Mouse (Mus musculus) skeletal muscle tissue, adult 2 months (tissue): ENCODE results near the gene Nop14.

Experiments
- DNase-seq: peaks from one replicate; pipeline ENCODE4 v3.0.0-alpha.2; 2012; ENCODE audit warnings: low read depth, low spot score

The Nop14 gene

DNA sequence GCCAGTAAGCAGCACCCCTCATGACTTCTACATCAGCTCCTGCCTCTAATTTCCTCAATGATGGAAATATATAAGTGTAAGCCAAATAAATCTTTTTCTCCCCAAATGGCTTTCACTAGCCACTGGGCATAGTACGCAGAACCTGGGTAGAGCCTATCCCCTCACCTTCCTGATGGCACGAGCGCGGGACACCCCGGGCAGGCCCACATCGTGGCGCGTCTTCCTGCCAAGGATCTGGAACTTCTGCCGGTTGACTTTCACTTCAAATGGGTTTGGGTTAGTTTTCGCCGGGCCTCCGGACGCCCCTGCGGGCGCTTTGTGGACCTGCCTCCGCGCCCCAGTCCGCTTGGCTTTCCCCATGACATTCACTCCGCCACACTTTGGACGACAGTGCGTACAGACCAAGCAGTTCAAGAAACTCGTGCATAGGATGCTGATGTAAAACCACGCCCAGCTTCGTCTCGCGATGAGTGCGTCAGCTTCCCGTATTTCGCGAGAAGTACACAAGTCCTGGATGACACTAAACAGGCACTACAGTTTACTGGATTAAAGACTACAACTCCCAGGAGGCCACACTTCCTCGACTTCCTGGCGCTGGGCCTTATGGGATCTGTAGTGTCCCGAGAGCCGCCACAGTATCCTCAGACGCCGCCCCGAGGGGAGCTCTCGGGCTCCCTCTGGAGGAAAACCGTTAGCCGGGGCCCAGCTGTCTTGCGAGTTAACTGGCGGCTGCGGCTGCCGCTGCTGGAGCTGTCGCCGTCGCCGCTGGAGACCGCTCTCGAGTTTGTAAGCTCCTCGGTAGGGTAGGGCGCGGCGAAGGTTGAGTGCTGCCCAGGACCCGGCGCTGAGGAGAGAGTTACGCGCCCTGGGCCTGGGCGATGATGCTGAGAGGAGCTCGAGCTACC lies at the start of gene Nop14, which contains the start of gene Grk4:
Gene Nop14, minus strand, starts transcription at position 463 of the 905 bp plus-strand sequence.
Gene Grk4, plus strand, starts transcription at position 694 of the 905 bp plus-strand sequence.
- peak; percentile 100 for DNase-seq

DNA sequence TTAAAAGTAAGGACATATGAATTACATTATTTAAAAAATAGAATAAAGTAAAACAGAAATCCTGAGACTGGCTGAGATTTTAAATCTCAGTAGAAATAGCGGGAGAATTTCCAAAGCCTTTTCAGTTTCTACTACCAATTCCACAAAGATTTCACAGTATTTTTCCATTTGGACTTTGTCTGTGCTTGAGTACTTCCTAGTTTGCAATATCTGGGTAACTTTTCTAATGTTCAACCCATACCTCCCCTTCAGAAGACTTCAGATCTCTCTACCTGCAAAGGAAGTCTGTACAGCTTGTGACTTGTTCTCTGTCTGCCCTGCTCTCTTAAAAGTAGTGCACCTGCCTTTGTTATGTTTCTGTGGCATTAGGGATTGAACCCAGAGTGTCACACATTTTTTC lies 48.5 kb upstream of the Nop14 start:
- DNase-seq, result no peak

DNA sequence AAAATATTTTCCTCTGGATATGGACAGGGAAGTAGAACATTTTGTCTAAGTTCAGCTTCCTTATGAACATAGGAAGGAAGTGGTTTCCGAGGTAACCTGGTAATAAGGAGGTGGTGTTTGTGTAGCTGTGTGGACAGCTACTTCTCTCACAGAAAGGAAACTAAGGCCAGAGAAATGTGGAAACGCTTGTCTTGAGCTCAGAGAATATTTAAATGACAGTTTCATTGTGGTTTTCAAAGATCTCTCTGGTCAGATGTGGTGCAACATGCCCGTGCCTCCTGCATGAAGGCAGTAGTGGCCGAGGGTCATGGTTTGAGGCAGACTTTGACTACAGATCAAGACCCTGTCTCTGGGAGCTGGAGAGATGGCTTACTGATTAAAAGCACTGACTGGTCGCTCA lies 35.6 kb upstream of the Nop14 start:
- peak; percentile 5 for DNase-seq

DNA sequence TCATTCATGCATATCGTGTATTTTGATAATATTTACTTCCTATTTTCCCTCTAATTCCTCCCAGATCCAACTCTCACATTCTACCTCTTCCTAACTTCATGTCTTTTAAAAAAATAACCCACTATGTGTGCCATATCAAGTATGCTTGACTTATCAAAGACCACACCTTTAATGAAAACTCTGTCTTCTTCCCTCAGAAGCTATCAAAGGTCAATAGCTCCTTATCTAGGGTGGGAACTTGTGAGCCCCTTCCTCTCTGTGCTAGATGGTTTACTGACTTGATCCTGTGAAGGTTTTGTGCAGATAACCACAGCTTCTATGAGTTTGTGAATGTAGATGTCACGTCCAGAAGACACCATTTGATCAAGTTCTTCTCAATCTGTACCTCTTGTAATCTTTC lies 32.8 kb upstream of the Nop14 start:
- no peak for DNase-seq

DNA sequence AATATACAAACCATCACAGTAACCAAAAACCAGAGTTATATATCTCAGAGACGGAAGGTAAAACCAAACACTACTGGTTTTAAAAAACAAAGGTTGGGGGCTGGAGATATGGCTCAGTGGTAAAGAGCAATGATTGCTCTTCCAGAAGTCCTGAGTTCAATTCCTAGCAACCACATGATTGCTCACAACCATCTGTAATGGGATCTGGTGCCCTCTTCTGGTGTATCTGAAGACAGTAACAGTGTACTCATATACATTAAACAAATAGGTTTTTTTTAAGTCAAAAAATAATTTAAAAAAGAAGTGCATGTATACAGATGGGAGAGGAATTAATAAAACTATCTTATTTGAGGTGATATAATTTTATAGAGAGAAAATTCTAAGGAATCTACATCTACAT lies 29.9 kb upstream of the Nop14 start:
- DNase-seq, result no peak

DNA sequence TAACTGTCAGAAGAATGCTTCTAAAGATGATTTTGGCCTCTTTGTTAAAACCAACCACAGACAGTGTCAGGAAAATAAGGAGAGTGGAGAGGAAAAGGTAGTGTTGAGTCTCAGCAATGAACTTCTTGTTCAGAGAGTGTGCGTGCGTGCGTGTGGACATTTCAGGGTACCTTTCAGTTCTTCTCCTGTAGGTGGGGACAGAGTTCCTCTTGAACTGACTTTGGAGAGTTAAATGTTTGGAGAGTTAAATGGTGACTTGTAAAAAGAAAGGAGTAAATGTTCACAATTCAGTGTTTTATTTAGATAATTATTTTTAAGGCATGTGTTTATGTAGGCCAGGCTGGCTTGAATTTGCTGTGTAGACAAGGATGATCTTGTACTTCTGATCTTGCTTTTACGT lies 10.3 kb upstream of the Nop14 start:
- DNase-seq, result no peak

DNA sequence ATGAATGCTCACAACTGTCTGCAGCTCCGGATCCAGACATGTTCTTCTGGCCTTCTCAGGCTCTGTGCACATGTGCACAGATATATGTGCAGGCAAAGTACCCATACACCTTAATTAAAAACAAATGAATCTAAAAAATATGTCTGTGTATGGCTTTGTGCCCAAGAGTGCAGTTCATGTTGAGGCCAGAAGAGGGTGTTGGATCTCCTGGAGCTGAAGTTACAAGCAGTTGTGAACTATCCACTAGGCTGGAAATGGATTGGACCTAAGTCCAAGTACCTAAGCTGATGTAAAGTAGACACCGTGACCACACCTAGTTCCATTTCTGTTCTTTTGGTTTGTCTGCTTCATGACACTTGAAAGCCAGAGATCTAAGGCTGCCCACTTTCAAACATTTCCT lies 9.5 kb upstream of the Nop14 start:
- no peak for DNase-seq

DNA sequence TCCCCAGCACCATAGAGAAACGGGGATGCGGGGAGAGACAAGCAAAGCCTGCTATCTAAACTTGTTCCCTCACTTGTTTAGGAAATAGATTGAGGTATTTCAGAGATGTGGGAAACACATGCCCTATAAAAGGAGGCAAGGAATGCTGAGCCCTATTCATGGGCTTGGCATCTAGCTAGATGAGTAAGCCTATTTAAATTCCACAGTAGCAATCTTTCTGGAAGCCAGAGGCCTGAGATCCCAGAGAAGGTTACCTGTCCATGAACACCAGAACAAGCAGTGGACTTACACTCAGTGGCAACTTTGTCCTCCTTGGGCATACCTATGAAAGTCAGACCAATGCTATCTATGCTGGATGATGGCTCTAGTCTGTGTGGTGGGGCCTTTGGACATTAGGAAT lies 3.3 kb upstream of the Nop14 start:
- DNase-seq, result no peak

DNA sequence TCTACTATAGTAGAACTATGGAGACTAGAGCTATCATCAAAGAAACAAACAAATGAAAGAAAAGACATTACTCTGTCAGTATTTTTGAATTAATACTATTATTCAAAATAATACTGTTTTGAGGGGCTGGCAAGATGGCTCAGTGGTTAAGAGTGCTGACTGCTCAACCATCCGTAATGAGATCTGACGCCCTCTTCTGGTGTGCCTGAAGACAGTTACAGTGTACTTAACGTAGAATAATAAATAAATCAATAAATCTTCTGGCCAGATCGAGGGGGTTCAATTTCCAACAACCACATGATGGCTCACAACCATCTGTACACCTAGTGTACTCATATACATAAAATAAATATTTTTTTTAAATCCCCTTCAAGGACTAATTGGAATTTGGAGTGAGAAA lies 2.0 kb upstream of the Nop14 start:
- no peak for DNase-seq

DNA sequence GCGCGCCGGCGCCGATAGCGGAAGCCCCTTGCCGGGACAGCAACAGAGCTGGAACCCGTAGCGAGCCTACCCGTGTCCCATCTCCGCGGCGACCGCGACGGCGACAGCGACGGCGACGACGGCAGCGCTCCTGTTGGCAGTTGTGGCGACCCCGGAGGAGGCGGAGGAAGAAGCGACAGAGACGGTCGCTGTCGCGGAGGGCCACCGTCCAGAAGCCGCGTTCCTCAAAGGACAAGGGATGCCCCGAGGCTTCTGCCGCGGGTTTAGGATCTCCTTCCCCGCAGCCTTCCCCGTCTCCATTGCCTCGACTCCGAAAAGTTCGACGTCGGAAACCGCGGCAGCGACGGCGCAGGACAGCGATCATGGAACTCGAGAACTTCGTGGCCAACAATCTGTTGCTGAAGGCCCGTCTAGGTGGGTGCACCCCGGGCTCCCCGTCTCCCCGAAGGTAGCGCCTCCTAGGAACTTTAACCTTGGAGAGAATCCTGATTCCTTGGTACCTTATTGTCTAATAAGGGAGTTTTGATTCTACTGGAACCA lies 713 bp upstream of the Nop14 start:
- no peak for DNase-seq

DNA sequence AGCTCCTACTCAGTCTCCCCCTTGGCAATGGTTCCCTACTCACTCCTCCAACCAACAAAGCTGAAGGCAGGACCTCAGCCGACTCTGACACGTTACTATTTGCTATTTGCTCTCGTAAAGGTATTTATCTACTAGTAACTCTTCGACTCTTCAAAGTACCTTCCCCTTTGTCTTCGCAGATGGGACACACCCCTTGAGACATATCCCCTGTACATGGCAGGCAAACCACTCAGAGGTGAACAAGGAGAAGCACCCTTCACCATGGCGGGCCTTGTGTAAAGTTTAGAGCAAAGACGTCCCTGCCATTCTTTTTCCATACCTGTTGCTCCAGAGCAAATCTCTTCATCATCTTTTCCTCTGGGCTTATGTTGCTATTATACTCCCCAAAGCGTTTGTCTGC lies 2.4 kb downstream of the Nop14 start:
- DNase-seq, result no peak

DNA sequence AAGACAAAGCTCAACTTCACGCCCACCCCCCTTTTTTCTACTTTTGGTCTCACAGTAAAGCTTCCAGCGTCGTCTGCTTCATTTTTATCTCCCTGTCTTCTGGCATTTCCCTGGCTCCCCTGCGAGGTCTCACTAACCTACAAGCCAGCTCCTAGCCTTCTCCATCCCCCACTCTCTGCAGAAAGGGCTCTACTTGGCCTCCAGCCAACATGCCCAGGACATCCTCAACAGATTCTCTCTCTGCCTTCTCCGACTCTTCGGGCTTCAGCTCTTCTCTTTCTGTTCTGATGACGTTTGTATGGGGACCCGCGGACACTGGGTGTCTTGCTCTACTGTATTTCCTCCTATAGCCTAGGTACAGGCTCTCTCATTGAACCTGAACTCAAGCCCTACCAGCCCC lies 5.1 kb downstream of the Nop14 start:
- no peak for DNase-seq

DNA sequence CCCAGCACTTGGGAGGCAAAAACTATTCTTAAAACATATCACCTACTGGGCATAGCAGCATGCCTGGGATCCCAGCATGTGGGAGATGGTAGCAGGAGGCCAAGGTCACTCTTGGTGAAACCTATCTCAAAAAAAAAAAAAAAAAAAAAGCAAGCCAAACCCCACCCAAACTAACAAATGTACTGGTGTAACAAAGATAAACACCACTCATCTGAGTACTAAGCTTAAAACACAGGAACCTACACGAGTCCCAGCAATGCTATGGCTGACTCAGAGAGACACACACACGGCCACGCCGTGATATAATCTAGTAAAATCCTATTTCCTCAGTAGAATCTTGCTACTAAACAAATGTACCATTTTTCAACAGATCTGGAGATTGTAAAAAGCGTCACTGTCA lies 7.0 kb downstream of the Nop14 start:
- DNase-seq, result no peak

DNA sequence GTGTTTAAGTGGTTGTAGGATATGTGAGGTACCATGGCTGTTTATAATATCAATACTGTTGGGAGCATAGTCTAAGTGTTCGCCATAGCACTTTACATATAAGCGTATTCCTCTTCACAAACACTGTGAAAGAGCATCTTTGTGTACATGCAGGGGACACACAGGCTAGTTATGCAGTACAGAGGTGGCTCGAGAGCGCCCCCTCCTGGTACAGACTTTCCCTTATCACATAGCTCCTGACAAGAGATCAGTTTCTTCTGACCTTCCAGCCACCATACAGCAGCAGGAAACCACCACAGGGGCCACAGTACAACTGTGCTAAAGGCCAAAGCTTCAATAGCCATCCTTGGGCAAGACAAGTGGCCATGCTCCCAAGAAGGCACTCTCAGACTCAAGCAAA lies 12.4 kb downstream of the Nop14 start:
- DNase-seq, result peak; percentile 57

DNA sequence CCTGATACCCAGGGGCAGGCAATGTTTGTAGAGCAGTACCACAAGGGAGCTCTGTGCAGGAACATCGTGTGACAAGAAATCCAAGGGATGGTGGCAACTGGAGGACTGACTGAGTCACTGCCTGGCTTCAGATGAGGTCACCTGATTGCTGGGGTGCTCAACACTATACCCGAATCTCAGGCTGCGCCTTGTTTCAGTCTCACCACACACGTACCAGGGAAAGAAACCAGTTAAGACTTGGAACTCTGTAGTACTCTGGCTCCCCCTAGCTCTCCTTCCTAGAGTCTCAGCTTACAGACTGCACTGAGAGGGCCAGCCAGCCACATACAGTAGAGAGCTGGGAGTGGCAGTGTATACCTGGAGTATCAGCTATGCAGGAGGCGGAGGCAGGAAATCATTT lies 17.0 kb downstream of the Nop14 start:
- DNase-seq, result peak; percentile 60

DNA sequence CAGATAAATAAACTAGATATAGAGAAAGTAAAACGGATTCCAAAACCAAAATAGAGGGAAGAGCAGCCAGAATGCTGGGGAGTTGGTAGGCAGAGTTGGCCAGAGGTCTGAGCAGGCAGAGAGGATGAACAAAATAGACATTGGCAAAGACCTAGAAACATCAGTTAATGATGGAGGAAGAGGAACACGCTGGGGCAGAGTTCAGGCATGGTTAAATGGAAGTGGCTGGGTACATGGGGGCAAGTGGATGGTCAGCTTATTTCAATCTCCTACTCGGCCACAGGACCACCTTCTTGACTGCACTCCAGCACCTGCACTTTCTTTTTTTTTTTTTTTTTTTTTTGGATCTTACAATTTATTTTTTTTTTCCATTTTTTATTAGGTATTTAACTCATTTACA lies 18.0 kb downstream of the Nop14 start:
- no peak for DNase-seq

DNA sequence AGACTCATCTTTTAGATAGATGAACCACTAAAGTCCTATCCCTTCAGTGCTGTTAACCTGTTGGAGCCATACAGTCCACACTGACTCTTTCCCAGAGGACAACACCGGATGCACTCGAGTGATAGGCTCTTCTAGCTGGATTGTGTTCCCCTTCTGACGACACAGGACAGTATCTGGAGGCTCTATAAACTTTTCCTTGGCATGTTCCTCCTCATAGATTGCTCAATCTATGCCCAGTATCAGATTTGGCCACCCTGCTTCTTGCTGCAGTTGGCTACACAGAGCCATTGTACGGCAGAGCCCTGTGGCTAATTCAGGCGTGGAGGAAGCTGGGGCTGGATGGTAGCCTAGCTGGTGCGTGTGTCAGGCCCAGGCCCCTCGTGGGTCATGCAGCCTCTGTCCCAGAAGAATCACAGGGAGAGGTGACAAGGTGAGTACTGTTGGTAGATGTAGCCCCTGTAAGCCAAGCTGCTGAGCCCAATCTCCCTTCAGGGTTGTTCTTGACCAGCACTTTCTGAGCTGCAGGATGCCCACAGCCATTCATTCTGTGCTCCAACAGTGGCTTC lies 22.3 kb downstream of the Nop14 start:
- DNase-seq, result no peak

DNA sequence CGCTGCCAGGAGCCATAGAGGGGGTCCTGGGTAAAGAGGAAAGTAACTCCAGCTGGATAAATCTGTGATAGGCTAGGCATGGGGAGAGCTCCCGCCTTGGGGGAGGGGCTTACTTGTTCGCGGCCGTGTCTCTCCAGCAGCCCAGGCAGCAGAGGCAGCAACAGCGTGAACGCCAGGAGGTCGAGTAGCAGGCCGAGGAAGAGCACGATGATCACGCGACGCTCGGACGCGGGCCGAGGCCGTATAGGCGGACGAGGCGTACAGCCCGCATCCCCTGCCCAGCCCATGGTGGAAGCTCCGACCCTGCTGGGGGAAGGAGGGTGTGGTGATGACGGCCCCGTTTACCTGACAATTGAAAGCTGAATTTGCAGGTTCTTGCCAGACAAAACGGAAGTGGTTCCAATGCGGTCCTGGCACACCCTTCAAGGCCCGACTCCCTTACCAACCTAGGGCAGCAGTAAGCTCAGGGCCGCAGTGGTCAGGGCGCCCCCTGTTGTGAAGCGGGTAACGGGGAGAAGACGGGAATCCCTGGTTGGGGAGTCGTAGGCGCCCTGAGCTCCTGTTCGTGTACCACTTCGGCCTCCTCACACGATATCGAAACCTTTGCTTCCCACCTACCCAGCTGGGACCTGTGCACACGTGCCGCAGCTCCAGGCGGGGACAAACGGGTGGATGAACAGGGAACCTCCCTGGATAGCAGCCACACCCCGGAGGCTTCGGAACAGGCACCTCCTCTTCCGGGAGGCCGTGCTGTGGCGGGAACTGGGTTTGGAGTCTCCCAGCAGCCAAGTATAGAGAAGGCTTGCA lies 23.3 kb downstream of the Nop14 start, which contains the start of gene Mfsd10:
Gene Mfsd10, minus strand, starts transcription at position 732 of the 807 bp plus-strand sequence.
- DNase-seq, result peak; percentile 56

DNA sequence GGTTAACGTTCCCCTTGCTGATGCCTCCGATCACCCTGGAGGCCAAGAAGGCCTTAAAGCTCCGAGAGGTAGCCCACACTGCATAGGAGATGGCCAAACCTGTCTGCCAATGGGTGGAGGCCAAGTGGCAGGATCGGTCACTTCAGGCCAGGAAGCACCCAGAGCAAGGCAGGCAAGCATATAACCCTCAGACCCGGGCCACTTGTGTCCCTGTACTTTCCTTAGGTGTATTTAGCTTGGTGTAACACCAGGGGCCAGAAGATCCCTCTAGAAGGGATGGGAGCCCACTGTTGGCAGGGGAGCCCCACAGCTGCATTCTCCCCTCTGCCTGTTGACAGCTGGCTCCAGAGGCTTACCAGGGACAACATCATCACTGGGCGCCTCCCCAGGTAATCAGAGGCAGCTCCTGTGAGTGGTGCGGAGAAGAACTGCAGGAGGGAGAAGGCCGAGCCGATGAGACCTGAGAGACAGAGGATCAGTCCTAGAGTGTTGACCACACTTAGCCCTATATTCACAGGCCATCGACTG lies 24.2 kb downstream of the Nop14 start:
- DNase-seq, result no peak

DNA sequence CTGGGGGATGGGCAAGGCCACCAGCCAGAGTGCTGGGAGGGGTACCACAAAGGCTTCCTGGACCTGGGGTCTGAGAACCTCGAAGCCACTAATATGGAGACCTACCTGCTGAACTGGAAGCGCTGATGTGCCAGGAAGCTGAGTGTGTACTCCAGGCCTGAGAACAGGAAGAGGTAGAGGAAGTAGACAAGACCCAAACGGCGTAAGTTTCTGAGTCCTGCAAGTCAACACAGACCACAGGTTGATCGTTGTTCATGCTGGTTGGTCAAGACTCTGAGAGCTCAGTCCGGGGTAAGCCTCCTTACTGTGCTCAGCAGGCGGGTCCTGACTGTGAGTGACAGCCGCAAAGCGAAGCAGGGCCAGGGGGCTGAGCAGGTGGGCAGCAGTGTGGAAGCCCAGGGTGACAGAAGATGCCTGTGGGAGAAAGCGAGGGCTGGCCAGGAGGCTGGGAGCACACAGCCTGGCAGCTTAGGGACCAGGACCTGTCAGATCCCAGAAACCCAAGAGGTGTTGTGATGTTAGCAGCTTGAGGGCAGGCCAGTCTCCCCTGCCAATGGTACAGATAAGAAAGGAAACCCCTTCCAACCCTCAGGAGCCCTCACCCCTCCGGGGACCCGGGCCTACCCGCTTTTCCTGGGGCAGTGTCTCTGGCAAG lies 25.1 kb downstream of the Nop14 start:
- no peak for DNase-seq

DNA sequence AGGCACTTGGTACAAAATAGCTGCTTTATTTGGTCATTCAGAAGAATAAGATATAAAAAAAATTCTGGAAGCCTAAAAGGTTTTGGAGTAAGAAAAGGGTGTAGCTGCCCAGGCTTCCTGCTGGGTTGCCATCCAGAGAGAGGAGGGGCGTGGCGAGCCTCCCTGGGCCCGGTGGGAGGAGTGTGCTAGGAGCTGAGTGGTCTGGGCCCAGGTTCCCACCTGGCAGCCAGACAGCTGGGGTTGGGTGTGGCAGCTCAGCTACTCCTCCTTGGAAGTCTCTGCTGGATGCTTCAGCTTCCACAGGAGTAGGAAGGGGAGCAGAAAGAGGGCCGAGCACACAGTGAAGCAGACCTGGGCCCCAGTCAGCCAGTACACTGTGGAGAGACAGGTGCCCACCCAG lies 26.3 kb downstream of the Nop14 start:
- peak; percentile 37 for DNase-seq
